Mouse (Mus musculus) right cerebral cortex, postnatal 14 days (tissue): ENCODE data around the gene Dennd2c.
A peak's percentile ranks its signal among the peaks of the same experiment; 100 is the strongest.

ENCODE experiments used
- DNase-seq: peaks from one replicate; pipeline ENCODE4 v3.0.0; 2022

Gene Dennd2c

GRCm38 (mm10) chr3:103102454-103103390 lies at the start of gene Dennd2c:
Gene Dennd2c (plus strand): TSS chr3:103102604.
- DNase-seq: peak; percentile 72

- no peak for DNase-seq
These were observed 46.3 kb upstream of the Dennd2c start for GRCm38 (mm10) chr3:103056016-103056595.

DNA sequence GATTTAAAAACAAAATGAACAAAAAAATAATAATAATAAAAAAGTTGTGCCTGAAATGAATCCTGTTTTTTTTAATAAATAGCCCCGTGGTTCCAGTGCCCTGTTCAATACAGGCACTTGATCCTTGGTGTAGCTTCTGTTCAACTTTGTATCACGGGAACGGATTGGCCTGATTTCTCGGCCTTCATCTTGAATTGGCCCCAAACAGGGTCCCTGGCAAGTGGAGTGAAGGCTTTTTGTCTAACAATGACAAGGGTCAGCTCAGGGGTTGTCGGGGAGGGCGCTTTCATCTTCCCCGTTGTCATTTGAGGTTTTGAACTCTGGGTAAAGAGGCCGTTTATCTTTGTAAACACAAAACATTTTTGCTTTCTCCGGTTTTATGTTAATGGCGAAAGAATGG lies 44.7 kb upstream of the Dennd2c start:
- no peak for DNase-seq

GRCm38 (mm10) chr3:103058207-103059157 lies 43.9 kb upstream of the Dennd2c start, which contains the start of gene Nras:
Gene Nras (plus strand): TSS chr3:103058285.
- DNase-seq: peak; percentile 94

DNA sequence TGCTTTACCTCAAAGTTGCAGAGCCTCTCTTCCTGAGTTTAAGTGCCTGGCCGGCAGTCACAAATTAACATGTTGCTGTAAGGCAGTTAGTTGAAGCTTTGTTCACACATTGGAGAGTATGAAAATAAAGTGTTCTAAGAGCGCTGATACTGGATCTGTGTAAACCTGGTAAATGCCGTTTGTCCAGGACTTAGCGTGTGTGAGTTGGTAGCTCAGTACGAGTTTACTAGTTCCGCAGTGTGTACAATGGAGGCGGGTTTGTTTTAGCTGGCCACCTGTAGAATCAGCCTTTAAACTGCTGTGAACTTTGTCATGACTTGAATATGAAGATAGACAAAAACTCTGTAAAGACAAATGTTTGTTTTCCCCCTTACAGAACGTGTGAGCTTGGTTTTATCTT lies 35.5 kb upstream of the Dennd2c start:
- DNase-seq: no peak

DNA sequence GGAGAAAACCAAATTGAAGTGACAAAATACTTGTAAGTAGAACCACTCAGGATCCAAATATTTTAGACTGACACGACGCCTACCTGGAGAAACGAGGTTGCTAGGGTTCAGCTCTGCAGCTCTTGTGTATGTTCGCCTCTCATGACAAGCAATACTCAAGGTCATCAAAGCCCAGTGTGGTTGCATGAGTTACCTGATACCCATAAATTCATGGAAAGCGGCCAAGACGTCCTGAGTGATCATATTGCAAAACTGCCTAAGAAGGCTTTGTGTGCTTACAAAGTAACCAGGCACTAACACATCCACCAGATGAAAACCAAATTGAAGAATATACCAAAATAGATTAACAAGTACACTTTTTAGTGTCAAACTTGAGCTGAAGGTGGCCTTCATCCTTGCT lies 33.4 kb upstream of the Dennd2c start:
- DNase-seq: no peak

DNA sequence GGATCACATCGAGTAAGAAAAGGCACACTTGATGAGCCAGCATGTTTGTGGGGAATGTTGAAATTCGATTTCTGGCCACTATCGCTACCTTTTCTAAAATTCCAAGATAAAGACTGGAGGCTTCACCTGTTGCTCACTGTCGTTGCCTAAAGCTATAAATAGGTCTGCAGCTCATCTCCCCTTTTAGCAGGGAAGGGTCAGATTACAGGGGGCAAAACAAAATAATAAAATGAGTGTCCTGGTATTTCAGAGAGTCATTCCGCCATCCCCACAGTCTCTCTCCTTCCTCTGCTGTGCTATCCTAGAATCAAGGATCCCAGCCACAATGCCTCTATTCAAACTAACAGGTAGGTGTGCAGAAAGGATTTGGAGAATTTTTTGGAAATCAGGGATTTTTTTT lies 28.6 kb upstream of the Dennd2c start, which contains the start of gene Ampd1:
Ampd1 (plus strand) TSS at position 244 of the 400 bp plus-strand sequence.
- no peak for DNase-seq

GRCm38 (mm10) chr3:103075871-103076270 lies 26.5 kb upstream of the Dennd2c start:
- DNase-seq: no peak

DNA sequence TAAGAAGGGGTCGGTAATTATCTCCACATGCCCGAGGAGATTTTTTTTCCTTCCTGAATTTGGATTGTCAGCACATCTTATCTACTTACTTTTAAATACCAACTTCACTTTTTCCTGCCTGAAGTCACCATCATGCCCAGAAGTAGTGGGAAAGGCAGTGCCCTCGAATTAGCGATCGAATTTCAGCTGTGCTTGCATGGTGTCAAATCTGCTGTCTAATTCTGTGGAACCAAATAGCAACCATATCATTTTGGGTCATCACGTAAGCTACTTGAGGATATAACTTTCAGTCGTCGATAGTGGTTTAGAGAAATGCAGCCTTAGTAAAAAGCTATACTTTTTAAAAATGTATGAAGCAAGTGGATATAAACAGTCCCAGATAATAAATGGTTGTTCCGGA lies 25.9 kb upstream of the Dennd2c start:
- no peak for DNase-seq

- no peak for DNase-seq
These were observed 23.1 kb upstream of the Dennd2c start for GRCm38 (mm10) chr3:103079301-103079700.

DNA sequence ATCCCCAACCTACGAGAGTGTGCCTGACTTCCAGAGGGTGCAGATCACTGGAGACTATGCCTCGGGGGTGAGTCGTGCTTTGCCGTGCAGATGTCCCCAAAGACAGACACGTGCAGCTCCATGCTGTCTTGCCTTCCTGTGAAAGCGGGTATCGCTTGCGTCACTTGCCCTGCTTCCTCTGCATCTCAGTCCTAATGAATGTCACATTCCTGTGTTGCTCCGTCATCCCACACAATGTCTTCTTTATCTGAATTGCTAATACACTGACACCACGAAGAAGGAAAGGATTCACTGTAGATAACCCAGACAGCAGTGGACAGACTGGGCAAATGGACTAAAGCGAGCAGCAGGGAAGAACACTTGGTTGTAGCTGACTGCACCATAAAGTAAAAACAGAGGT lies 21.4 kb upstream of the Dennd2c start:
- no peak for DNase-seq

GRCm38 (mm10) chr3:103081861-103082453 lies 20.4 kb upstream of the Dennd2c start:
- DNase-seq: no peak

- DNase-seq: no peak
These were observed 19.6 kb upstream of the Dennd2c start for GRCm38 (mm10) chr3:103082761-103083160.

DNA sequence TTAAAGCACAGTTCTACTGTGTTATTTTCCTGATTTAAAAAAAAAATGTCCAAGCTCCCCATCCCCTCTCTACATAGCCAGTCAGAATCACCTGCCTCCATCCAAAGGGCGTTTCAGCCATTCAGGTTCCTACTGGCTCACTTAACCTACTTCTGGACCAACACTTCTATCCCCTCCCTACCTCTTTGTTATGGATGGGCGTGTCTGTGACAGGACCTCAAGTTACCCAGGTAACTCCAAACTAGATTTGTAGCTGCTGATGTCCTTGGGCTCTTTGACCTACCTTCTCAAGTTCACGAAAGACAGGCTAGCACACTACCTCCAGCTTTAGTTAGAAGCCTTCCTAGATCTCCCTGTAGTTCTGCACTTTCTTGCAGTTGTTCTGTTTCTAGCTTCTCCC lies 16.4 kb upstream of the Dennd2c start:
- DNase-seq: no peak

DNA sequence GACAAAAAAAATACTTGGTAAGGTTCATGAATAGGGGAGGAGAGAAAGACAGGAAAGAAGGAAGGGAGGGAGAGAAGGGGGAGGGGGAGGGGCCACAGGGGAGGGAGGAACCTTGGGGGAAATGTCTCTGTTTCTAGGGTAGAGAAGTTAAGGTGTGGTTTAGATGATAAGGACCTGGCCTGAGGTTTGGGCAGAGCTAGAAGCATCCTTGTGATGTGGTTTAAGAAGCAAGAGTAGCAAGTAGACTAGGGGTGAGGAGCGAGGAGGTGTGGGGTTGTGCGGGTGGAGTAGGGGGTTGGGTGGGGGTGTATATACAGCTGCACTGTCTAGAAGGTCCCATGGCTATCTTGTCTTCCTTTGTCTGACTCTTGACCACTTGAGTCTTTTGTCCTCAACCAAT lies 10.7 kb upstream of the Dennd2c start:
- DNase-seq: no peak

- DNase-seq: peak; percentile 11
These were observed 3.7 kb upstream of the Dennd2c start for GRCm38 (mm10) chr3:103098662-103099061.

DNA sequence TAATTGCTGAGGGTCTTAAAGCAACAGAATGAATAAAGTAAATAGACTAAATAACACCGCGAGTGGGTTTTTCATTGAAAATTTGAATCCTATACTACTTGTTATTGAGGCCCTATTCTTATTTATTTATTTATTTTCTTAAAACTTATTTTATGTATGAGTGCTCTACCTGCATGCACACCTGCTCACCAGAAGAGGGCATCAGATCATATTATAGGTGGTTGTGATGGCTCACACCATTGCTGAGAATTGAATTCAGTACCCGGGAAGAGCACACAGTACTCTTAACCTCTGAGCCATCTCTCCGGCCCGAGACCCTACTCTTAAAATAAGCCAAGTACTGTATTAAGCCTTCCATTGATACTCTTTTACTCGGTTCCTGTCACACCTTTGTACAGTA lies 2.7 kb upstream of the Dennd2c start:
- DNase-seq: no peak

- DNase-seq: no peak
These were observed 1.7 kb upstream of the Dennd2c start for GRCm38 (mm10) chr3:103100735-103101134.

DNA sequence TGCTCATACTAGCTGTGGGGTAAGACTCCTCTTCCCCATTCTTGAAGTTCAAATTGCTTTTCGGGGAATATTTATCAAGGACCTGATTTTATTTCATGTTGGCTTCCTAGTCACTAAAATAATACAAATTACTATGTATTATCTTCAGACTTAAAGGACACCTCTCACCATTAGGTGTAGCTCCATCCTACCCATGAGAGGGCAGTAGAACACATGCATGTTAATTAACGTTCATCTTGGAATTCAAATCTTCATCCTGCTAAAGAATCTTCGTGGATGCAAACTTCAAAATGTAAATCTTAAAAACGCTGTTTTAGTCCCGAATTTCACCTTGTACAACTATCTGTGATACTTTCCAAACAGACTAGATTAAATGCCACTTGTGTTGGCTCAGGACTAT lies 1.2 kb upstream of the Dennd2c start:
- DNase-seq: no peak

- DNase-seq: no peak
These were observed 495 bp upstream of the Dennd2c start for GRCm38 (mm10) chr3:103101909-103102308.

- DNase-seq: no peak
These were observed 5.3 kb downstream of the Dennd2c start for GRCm38 (mm10) chr3:103107565-103108240.

DNA sequence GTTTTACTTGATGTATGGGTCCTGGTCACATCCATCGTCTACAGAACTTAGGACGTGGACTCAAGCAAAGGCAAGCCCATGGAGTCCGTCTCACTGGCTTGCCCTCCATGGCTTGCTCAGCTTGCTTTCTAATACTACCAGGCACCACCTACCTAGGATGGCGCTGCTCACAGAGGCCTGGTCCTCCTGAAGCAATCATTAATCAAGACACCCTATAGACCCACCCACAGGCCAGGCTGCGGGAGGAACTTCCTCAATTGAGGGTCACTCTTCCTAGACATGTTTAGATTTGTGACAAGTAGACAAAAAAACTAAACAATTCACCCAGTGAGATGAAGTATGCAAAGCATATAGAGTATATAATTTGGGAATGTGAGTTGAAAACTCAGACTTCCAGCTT lies 9.8 kb downstream of the Dennd2c start:
- DNase-seq: no peak
